Mouse (Mus musculus) Patski (cell line): ENCODE measurements at regions not wholly inside any gene's neighbourhood (a gene's known extent, or its start where the extent isn't known, plus 50 kb on each side); places are given as distances from the start of the nearest gene placed in this dataset.

Experiments
- ATAC-seq: fragments of 100-300 bp; one replicate; pipeline ENCODE4 v1.8.0; 2021
- CTCF ChIA-PET: fragments of 350-600 bp; sonication (Branson Sonifier 250); formaldehyde crosslinking; loops from one replicate; lab custom pipeline; 2022; ENCODE audit warnings: inconsistent platforms; lab: Charles Lee
- POLR2A ChIA-PET: fragments of 350-600 bp; sonication (Branson Sonifier 250); formaldehyde crosslinking; loops from one replicate; lab custom pipeline; 2022; ENCODE audit warnings: antibody characterized with exemption, inconsistent platforms; lab: Charles Lee
- DNase-seq: peaks from one replicate; pipeline ENCODE4 v3.0.0-alpha.2; 2011; ENCODE audit warnings: low read depth, low spot score
- H3K27me3 ChIP-seq: fragments of 371-371 bp; one replicate; pipeline ENCODE4 v1.5.1; 2021
- CTCF ChIP-seq: fragments of 100-300 bp; IDR thresholded peaks from one replicate; pipeline ENCODE4 v1.5.1; 2021
- in situ Hi-C: fragments of 300-500 bp; cut with MboI; formaldehyde crosslinking; loops from 3 replicates; pipeline ENCODE4 v1.11.1; 2018; ENCODE audit warnings: low pct_unique_long_range_greater_than_20kb, mixed read lengths

DNA sequence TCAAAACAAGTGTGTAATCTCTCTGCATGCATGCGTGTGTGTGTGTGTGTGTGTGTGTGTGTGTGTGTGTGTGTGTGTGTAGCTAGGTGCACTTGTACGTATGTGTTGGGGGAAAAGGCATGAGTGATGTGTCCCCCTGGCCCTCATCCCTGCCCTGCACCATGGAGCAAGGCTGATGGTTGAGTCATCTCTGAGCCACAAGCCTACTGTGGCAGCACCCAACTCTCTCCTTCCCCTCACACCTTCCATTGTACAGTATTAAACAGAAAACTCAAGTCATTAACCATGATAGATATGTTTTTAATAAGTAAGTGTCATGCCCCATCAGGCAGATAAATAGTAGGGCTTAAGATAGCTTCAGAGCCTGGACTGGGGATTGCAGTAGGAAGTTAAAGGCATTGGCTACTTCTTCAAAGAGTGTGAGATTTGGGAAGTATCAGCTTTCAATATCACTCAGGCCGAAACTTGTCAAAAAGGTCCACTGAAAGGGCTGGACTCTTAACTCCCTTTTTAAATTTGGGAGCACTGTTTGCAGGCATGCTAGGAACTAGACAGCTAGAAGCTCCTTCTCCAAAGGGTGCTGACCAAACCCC lies 278.2 kb downstream of the Maf start:
- TF ChIP-seq CTCF: no peak
- DNase-seq (no peak), ATAC-seq (no peak)
- ChIA-PET POLR2A (interaction anchor here (0.6 to 1.4 kb wide), 2 partner anchors 102 to 256 kb away, joined by 3 read pairs; no protein-coding TSS in a partner anchor), CTCF (interaction anchor here (0.7 kb wide), 1 partner anchor 59 kb away, joined by 3 read pairs; no protein-coding TSS in a partner anchor)
- peaks cover 11% of the 10 kb centered on the region for H3K27me3 ChIP-seq
- in situ Hi-C loops: no loop called here

DNA sequence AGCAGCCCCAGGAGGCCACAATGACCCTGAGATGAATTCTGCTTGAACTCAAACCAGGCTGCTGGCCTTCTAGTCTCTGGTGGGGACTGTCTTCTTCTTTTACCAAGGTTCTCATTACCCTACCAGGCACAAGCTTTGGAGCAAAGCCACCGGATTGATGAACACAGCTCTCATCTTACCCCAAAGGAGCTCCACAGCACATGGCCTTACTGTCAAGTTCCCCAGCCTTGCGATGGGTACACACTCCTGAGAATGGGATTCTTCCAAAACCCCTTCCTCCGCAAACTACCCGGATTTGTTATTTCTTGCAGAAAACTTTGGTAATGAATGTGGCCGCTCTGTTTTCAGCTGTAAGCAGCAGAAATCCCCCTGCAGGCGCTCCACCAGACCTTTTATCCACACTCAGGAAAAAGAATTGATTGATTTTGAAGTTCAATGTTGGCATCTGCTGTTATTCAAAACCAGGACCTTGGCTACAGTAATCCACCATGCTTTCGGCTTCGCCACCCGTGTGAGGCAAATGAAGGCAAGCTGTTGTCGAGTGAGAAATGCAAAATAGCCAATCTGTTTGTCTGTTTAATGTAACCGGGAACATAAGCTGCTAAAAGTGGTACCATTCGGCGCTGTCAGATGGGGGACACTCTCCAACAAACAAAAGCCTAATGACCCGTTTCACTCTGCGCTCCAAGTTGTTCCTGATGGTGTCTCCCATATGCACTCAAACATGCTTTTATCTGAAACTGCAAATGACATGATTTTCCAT lies 278.9 kb downstream of the Maf start:
- no peak for DNase-seq
- no peak for TF ChIP-seq CTCF
- no peak for ATAC-seq
- H3K27me3 ChIP-seq: peaks cover 11% of the 10 kb centered on the region
- ChIA-PET POLR2A (interaction anchor here (0.6 kb wide), 1 partner anchor 103 kb away, joined by 3 read pairs; no protein-coding TSS in a partner anchor), CTCF (no interaction called here)
- in situ Hi-C loops: no loop called here

- peaks cover 11% of the 10 kb centered on the region for H3K27me3 ChIP-seq
- ChIA-PET CTCF (no interaction called here), POLR2A (no interaction called here)
- ATAC-seq (no peak), DNase-seq (no peak)
- no peak for TF ChIP-seq CTCF
- in situ Hi-C loops: no loop called here
These were observed 279.6 kb downstream of the Maf start for GRCm38 (mm10) chr8:115428022-115428421.

- ChIA-PET CTCF (no interaction called here), POLR2A (no interaction called here)
- TF ChIP-seq CTCF: no peak
- ATAC-seq: no peak
- peaks cover 11% of the 10 kb centered on the region for H3K27me3 ChIP-seq
- in situ Hi-C loops: no loop called here
- DNase-seq: no peak
These were observed 280.1 kb downstream of the Maf start for GRCm38 (mm10) chr8:115427490-115427889.

- in situ Hi-C loops: no loop called here
- DNase-seq: no peak
- ChIA-PET CTCF (no interaction called here), POLR2A (no interaction called here)
- ATAC-seq: no peak
- H3K27me3 ChIP-seq: peaks cover 11% of the 10 kb centered on the region
- no peak for TF ChIP-seq CTCF
These were observed 281.1 kb downstream of the Maf start for GRCm38 (mm10) chr8:115426543-115426942.

- ATAC-seq: no peak
- in situ Hi-C loops: no loop called here
- POLR2A ChIA-PET: no interaction called here
These were observed 282.2 kb downstream of the Maf start for GRCm38 (mm10) chr8:115425360-115425759.

DNA sequence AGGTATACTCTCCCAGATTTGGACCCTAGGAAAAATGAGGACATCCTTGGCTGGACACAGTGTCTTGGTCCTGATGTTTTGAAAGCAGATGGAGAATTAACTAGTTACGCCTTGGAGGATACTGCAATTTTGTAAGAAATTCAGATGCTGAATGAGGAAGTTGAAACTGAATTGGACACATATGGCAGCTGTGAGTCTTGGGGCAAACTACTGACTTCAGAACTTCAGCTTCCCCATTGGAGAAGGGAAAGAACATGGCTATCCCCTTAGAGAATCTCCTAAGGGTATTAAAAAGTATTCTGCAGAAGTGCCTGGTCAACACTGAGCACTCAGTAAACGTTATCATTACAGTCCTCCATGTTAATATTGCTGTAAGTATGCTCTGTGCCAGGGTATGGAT lies 283.9 kb downstream of the Maf start:
- in situ Hi-C loops: no loop called here
- TF ChIP-seq CTCF: no peak
- DNase-seq (no peak), ATAC-seq (no peak)
- ChIA-PET POLR2A (no interaction called here), CTCF (no interaction called here)
- peaks cover 8% of the 10 kb centered on the region for H3K27me3 ChIP-seq

More at GRCm38 (mm10) chr8:115425360-115425759, 282.2 kb downstream of the Maf start:
- no peak for DNase-seq
- H3K27me3 ChIP-seq: peaks cover 11% of the 10 kb centered on the region
- CTCF ChIA-PET: no interaction called here
- TF ChIP-seq CTCF: no peak

GRCm38 (mm10) chr8:115423056-115423455 lies 284.5 kb downstream of the Maf start:
- in situ Hi-C loops: no loop called here
- ChIA-PET POLR2A (no interaction called here), CTCF (interaction anchor here (1.6 to 1.8 kb wide), 2 partner anchors 10 to 12 kb away, joined by 4 to 5 read pairs; no protein-coding TSS in a partner anchor)
- no peak for DNase-seq
- H3K27me3 ChIP-seq: peaks cover 3% of the 10 kb centered on the region
- ATAC-seq: no peak
- TF ChIP-seq CTCF: no peak

- H3K27me3 ChIP-seq: no peaks in the 10 kb centered on the region
- DNase-seq (no peak), ATAC-seq (no peak)
- in situ Hi-C loops: no loop called here
- ChIA-PET POLR2A (no interaction called here), CTCF (no interaction called here)
- no peak for TF ChIP-seq CTCF
These were observed 287.1 kb downstream of the Maf start for GRCm38 (mm10) chr8:115420536-115420935.

DNA sequence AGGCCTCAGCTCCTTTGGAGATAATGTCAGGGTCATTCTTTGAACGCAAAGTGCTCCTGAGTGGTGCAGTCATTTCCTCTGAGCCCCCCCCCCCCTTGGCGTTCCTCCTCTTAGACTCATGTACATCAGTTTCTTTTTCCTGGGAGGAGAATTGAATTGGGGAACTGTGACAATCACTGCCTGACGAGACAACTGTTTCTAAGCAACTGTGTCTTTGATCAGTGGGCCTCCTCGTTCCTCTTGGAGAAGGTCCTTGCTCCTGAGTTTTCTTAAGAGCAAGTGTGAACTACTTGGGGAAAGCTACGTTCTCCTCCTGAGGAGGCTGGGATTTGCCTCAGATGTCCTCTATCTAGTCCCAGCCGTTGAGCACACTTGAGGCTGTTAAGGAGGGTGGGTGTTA lies 287.5 kb downstream of the Maf start:
- in situ Hi-C loops: no loop called here
- CTCF ChIA-PET: no interaction called here
- POLR2A ChIA-PET: no interaction called here
- DNase-seq (no peak), ATAC-seq (no peak)
- no peaks in the 10 kb centered on the region for H3K27me3 ChIP-seq
- no peak for TF ChIP-seq CTCF

- ChIA-PET POLR2A (no interaction called here), CTCF (interaction anchor here (1.1 kb wide), 1 partner anchor 285 kb away, joined by 3 read pairs; no protein-coding TSS in a partner anchor)
- H3K27me3 ChIP-seq: no peaks in the 10 kb centered on the region
- in situ Hi-C loops: no loop called here
- DNase-seq: no peak
- no peak for TF ChIP-seq CTCF
- ATAC-seq: no peak
These were observed 289.5 kb downstream of the Maf start for GRCm38 (mm10) chr8:115418056-115418455.
